Mouse (Mus musculus) activated CD4-positive, CD25-positive, alpha-beta regulatory T cell, adult 4 months (primary cell): Measurements from ENCODE around the gene Carnmt1. TPM values are rescaled to one million over a fixed set of nuclear protein-coding genes. Genes with fewer than 3 reads are reported as not detected.

Experiments
- ATAC-seq: one replicate; pipeline ENCODE4 v1.8.0; 2017
- polyA plus RNA-seq, 2 experiments: library from polyadenylated mRNA; unstranded; fragments of 100-300 nt; shearing (Covaris generic); gene quantifications; one replicate each; pipeline ENCODE4 v1.2.1; 2017

Carnmt1 gene
- polyA plus RNA-seq: 1 to 10 TPM; 2.7 to 4.3 TPM

DNA sequence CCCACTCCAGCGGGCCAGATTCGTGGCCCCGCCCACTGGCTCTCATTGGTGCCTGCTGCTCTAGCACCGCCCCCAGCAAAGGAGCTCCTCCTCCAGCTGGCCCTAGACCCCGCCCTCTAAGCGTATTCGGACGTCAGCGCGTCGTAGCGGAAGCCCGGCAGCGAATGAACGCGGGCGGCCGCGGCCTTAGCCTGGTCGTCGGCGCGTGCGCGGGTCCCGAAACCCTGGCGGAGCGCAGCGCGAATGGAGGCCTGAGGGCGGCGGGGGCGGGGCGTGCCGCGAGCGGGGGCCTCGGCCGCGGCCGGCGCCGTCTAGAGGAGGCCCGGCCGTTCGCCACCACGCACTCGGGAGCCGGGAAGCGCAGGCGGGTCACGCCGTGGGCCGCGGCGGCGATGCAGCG is at the start of gene Carnmt1:
TSS of gene Carnmt1 (plus strand) at position 157 of the 400 bp plus-strand sequence.
- peak; percentile 97 for ATAC-seq

DNA sequence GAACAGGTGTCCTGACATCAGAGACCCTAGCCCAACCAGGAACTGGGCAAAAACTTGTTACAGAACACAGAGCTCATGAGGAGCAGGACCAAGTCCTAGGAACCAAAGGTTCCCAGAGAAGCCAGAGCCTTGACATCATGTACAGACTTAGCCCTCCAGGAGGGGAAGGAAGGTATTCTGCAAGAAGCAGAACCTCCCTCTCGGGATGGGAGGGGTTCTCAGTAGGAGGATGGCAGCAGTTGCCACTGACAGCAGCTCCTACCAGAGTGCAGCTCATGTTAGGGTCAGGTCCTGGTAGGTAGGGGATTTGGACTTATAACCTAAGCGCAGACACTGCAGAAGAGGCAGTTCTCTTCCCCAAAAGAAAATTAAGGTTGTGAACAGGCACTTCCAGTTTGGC is 46.7 kb upstream of the Carnmt1 start:
- ATAC-seq: no peak

DNA sequence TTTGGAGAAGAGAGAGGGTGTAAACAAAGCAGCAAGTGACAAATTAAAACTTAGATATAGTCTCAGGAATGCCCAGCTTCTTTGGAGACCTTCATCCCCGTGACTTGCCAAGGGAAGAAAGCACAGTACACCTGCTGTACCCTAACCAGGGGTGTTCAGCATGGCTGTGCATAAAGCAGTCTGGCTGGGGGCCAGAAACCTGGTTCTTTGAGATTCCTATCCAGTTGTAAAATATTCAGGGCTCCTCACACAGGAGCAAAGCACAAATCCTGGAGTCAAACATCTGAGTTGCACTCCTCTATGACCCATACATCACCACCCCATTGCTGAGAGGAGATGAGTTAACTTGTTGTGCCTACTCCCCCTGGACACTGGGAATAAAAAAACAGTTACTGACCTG is 41.0 kb upstream of the Carnmt1 start:
- no peak for ATAC-seq

DNA sequence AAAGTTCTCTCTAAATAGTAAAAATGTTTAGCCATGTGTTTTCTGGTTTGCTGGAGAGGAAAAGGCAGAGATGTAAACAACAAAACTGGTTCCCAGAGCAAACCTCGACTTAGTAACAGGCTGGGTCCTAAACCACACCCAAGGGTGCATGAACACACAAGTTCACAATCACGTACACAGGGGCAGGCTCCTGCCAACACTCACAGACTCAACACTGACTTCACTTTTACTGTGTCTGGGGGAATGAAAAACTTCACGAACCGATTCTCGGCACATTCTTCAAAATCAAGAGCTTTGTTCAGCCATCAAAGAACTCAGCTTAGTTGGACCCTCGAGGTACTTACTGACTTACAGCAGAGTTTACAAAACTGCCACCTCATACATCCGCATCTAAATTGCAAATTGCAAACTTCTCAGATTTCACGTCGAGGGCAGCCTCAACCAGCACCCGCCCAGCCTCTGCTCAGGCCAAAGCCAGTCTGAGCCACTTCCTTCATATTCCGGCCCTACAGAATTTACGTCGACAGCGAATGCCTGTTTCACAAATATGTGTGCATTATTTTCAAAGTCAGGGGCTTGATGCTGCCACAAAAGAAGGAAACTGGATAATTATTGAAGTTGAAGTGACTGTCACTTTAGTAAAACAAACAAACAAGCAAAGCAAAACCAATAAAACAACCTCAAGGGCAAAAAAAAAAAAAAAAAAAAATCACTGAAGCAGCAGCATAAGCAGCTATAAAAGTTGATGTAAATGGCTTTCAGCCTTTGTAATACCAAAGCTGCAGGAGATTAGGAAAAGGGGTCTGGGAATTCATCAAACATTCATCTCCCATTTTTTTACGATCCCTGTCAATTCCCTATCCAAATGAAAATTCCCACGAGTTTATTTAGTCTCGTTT is 40.1 kb upstream of the Carnmt1 start:
- no peak for ATAC-seq

DNA sequence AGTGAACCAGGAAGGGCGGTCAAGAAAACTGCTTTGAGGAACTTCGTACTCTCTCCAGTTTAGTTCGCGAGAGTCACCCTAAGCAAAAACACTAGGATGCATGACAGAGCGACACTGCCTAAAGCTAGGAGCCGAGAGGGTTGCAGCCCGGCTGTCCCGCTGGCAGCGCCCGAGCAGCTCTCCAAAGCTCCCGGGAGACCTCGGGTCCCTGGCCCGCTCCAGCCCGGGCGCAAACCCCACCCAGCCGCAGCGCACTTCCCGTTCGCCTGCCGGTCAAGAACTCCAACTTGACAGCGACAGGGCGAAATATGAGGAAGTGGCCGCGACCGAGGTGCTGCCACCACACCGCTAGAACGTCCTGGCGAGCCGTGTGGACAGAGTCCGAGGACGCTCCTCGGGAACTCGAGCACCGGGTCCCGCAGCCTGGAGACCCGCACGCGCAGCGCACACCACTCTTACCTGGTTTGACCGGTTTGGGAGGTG is 39.4 kb upstream of the Carnmt1 start:
- peak; percentile 24 for ATAC-seq

DNA sequence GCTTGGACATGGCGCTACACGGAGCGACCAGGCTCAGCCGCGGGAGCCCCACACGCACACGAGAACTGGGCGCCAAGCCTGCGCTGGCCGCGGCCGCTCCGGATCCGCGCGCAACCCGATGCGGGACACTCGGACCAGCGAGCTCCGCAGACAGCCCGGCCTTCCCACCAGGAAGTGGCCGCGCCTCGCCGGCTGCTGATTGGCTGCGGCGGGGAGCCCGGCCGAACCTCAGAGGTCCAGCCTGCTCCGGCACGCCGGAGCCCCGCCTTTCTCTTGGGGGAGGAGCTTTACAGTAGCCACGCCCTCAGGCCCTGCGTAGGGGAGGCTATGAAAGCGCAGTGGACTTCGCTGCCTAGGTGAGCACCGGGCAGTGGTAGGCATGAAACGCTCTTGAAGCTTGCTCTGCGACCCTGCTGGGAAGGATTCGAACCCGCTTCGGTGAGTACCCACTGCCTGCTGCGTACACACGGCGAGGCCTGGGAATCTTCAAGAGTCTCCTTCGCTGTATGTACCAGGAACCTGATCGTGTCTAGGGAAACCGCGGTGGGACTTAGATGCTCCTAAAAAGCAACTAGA is 38.8 kb upstream of the Carnmt1 start, which contains the start of the genes Ostf1 and Nmrk1:
TSS of gene Ostf1 (minus strand) at position 180 of the 576 bp plus-strand sequence.
TSS of gene Nmrk1 (plus strand) at position 307 of the 576 bp plus-strand sequence.
- ATAC-seq: peak; percentile 86

DNA sequence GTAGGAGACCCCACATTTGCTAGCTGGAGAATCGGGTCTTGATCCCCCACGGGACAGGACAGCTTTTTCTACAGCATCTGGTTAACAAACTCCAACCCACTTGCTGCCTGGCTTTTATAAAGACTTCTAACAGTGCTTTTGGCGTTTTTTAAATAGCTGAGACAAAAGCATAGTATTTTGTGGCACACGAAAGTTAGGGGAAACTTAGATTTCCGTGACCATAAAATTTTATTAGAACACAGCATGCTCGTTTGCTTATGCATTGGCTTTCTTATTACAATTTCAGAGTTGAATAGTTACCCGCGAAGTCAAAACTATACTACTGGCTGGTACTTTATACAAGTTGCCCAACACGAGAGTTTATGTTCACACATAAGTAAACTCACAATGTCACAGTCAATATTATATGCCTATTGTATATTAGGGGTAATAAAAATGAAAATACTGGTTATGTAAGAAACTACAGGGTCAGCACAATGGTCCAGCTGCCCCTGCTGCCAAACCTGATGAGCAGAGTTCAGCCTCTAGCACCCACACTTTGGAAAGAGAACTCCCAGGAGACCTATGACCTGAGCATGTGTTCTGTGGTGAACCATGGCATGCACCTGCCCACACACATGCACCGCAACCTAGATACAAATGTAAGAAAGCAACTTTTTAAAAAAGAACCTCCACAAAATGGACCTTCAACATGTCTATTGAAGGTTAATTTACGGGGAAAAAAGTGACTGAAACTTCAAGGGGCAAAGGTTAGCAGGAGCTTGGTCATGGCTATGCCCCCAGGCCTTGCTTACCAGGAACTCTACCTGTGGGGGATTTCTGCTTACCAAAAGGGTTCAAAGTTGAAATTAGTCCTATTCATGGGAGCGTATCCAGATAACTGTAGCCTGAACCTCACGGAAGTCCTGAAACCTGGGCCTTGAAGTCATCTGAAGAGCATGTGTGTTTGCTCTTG is 38.1 kb upstream of the Carnmt1 start:
- peak; percentile 1 for ATAC-seq

DNA sequence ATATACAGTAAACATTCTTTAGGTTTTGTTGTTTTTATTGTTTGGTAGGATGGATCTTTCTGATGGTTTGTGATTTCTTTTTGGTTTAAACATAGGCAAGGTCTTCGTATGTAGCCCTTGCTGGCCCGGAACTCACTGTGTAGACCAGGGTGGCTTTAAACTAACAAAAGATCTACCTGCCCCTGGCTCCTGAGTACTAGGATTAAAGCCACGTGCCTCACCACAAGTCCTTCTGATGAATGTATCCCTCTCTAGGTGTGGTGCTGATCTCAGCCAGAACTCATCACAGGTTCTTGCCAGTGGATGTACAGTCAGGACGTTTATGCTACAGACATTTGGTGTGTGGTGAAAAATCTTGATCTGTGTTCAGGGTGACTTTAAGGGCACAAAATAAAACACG is 32.6 kb upstream of the Carnmt1 start:
- no peak for ATAC-seq

DNA sequence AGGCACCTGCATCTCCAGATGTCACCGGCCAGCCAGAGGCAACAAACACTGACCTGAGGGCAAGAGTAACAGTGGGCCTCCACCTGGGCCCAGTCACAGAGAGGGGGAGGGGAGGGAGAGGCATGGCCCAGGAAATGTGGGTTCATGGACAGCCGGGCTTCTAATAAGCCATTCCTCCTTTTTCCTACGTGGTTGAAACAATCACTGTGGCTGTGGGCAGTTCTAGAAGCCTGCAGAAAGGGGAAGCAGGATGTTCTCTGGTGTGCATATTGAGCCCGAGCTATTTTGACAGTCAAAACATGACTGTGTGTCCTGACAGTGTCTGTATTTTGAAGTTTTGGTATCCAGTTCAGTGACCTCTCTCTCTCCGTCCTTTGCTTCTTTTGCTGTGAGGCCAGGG is 31.6 kb upstream of the Carnmt1 start:
- ATAC-seq: no peak

DNA sequence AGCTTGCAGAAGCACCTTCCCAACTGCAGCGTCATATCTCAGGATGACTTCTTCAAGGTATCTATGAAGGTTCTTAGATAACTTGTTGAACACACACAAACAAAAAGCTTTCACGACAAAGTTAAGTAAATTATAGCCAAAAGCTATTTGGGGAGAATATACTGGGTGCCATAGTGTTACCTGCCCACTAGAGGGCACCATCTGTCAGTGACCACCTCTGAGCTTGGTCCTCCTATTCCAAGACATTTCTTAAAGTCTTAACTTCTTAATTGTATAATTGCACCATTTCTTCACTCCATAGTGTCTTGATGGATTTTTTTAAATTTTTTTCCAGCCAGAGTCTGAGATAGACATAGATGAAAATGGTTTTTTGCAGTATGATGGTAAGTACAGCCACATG is 31.0 kb upstream of the Carnmt1 start:
- ATAC-seq: peak; percentile 68

DNA sequence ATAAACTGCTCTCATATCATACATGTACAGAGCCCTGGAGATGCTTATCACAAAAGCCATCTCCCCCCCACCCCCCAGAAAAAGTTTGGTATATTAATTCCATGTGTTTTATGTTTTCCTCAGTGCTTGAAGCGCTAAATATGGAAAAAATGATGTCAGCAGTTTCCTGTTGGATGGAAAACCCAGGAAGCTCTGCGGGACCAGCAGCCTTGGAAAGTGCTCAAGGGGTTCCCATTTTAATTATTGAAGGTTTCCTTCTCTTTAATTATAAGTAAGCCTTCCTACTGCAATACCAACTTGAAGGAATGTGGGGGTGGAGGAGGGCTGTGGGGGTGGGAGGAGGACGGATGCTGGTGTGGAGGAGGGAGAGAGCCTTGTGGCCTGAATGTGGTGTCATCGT is 29.6 kb upstream of the Carnmt1 start:
- ATAC-seq: no peak

DNA sequence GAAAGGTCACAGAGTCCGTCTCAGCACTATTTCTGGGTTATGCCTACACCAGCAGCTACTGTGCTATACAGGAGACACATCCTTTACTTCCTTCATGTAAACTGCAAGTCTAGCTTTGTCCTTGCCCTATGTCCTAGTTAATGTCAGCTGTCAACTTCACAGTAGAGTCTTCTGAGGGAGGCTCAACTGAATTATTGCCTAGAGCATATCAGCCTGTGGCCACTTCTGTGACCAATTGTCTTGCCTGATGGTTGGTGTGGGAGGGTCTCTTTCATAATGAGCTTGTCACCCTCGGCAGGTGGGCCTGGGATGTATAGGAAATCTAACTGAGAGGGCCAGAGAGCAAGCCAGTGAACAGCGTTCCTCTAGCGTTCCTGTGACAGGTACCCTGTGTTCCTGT is 27.2 kb upstream of the Carnmt1 start:
- ATAC-seq: no peak

DNA sequence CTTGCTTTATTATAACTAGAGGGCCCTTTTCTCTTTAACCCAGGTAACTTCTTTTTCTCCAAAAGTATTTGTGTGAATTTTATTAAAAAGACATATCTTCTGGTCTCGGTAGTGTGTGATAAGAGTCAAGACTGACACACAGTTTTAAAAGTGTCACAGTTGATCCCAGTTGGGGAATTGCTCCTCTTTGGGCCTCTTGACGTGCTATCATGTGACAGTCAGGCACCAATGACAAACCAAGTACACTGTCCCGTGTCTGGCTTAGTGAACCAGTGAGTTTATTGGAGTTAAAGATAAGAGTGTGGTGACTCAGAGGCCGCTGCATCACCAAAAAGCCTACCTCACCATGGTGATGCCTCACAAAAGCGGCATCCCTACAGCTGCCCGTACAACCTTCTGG is 26.5 kb upstream of the Carnmt1 start:
- no peak for ATAC-seq

DNA sequence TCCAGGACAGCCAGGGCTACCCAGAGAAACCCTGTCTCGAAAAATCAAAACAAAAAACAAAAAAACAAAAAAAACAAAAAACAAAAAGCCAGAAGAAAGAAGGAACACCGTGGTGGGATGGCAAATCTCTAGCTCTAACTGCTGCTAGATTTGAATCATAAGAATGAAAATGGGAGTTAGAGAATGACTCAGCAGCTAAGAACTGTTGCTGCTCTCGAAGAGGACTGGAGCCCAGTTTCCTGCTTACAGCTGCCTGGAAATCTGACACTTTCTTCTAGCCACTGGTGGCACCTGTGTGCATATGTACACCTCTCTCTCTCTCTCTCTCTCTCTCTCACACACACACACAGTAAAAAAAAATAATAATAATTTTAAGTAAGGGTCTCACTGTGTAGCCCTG is 24.2 kb upstream of the Carnmt1 start:
- peak; percentile 69 for ATAC-seq

DNA sequence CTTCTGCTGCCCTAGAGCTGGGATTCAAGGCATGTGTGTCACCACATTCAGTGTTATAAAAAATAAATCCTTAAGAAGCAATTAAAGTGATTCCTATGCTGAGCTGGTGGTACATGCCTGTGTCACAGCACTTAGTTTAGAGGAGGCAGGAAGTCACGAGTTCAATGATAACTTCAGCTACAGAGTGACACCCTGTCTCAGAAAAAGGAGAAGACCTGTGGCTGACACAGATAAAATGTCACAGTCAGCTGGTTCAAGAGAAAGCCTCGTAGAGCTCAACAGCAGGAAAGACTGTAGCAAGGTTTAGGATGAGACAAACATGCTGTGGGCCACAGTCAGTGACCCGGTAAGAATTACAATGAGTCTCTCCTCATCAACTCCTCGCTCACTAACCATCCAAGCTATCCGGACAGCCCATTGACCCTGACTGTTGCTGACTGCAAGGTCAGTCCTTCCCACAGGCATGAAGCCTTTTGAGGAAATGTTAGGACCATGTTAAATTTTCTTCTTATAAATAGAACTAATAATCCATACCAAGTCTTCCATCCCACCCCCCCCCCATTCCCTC is 23.6 kb upstream of the Carnmt1 start:
- peak; percentile 73 for ATAC-seq

DNA sequence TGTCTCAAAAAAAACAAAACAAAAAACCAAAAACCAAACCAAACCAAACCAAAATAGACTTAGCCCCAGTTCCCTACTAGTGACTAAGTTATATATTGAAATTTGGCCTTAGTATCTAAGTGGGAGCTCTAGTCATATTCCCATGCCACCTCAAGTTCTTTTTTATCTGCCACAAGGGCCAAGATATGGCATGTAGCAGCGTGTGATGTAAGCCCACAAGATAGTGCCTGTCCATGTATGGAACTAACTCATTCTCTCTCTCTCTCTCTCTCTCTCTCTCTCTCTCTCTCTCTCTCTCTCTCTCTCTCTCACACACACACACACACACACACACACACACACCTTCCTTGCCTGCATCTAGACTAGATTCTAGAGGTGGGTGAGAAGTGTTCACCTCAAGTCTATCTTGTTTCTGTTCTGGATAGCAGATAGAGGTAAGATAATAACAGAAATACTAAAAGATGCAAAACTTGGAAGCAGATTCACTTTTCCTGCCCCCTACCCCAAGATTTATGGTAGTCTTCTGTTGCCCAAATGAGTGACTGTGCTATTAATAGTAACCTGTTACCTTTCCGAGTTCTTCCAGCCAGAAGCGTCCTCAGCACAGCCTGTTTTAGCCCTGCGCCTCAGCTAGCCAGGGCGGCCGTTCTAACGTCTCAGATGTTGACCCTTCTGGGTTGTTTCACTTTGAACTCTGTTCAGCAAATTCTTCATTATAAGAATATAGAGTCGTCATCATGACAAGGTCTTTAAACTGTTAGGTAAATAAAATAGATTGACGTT is 22.6 kb upstream of the Carnmt1 start:
- no peak for ATAC-seq

DNA sequence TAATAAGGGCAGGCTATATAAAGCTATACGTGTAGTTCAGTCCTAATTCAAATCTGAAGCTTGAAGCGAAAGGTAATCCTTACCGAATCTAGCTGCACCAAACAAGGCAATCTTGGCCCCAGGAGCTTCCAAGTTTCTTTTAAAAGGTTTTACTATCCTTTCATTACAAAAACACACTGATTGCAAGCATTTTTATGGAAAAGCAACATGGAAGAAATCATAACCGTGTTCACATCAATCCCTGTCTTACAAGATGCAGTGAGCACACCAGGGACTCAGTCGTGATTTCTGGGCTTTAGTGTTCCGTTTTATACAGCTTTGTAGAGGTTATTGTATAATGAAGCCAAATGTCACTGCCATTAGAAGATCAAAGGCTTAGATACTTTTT is 22.0 kb upstream of the Carnmt1 start:
- no peak for ATAC-seq

DNA sequence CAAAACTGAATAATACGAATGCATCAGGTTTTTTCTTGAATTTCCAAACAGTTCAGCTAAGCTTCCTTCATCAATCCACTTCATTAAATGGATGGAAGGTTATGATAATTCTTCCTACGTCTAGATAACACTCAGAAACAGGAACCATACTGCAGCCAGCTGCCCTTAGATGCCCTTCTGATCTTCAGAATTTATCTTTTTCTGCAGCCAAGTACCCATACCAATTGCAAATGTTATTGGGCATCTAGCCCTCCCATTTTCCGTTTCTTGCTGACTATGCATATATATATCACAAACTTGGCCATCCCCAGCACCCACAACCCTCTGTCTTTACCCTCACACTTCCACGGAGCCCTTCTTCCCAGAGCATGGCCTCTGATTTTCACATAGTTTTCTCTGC is 20.6 kb upstream of the Carnmt1 start:
- no peak for ATAC-seq

DNA sequence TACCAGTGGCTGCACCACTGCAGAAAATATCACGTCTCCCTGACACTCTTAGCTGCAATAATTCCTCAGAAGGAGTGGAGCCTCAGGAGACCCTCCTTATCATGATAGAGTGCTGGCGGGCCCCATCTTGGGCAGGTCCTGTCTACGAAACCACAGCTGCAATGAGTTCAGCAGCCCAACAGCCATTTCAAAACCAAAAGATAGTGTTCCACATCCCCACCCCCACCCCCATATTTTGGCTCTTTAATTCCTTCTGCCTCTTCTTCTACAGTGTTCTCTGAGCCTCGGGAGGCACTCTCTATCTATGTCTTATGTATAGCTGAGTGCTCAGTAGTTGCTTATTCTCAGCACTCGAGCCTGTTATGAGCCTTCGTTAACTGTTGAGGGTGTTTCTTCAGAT is 20.1 kb upstream of the Carnmt1 start:
- no peak for ATAC-seq

DNA sequence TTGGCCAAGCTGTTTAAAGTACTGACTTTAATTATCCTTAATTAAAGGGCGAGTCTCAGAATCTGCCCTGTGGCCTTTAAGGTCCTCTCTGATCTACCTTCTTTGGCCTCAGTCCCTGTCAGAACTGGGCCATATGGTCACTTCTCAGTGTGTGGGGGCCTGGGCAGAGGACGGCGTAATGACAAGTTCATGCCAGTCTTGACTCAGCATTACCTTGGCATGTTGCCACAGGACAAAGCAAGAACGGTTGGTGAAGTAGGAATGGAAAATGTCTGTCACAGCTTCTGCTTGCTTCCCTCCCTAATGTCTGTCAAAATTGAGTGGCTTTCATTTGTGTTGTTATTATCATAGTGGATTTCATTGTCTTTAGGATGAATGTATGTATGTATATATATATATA is 18.0 kb upstream of the Carnmt1 start:
- no peak for ATAC-seq

DNA sequence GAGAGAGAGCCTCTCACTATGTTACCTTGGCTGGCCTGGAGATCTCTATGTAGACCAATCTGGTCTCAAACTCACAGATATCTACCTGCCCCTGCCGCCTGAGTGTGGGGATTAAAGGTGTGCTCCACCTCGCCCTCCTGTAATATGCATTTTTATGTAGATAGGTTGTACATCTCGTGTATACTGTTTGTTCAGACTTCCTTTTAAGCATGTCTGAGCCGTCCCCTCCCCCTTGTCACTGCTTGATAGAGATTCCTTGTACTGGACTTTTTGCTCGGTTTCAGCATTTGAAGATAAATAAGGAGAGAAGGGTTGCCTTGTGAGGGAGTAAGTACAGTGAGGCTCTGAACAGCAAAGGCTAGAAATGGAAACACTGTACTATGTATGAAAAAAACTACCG is 17.5 kb upstream of the Carnmt1 start:
- ATAC-seq: no peak

DNA sequence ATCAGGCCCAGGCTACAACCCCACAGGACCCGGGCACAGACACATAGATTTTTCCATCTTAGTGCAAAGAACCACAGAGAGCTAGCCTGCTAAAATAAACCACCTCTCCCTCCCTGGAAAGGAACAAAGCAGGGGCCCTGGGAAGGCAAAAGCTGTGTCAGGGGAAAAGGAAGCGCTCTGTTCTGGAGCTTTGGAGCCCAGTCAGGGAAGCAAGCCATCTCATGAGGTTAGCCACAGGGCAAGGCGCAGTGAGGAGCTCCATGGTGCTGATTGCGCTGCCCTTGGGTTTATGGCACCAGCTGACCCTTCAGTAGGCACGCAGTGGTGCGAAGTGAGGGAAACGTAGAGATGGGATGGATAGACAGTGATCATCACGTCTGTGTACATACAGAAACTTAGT is 16.2 kb upstream of the Carnmt1 start:
- no peak for ATAC-seq
